Mouse (Mus musculus): Measurements from ENCODE around the gene Pde6h. TPM values are rescaled to one million over a fixed set of nuclear protein-coding genes. Genes with fewer than 3 reads are reported as not detected.

Gene Pde6h
- total RNA-seq (2012; rRNA removed) (0.04 TPM in 2 replicates), total RNA-seq (2014; rRNA removed) (0.08 TPM in 1 of 2 replicates, not detected in the other), polyA plus RNA-seq (2012; ENCODE audit: insufficient read length, low read depth) (0.04 and 0.30 TPM in 2 replicates)

GRCm38 (mm10) chr6:136923532-136923931 is at the start of gene Pde6h:
TSS of gene Pde6h (plus strand) at chr6:136923832.
- dilution Hi-C loops (cut with MboI; ENCODE audit: extremely low pct_ligation_motif_present, extremely low pct_unique_long_range_greater_than_20kb, low sequenced_read_pairs), result no loop called here
- H3K27me3 ChIP-seq (replicated peaks), result no peaks in the 10 kb centered on the region
- peaks cover 0 to 35% of the 10 kb centered on the region in 2 experiments; a peak in 2 of 4 replicates for H3K4me1 ChIP-seq (ENCODE audit: control insufficient read depth in 1 of 2, insufficient read depth in 2 of 2)
- no peak within 1 kb of the TSS for H3K4me2 ChIP-seq (ENCODE audit: insufficient read depth, low read depth, poor library complexity, severe bottlenecking)
- no peak for DNase-seq (ENCODE audit: extremely low read depth)
- no peak within 1 kb of the TSS for H3K27ac ChIP-seq (ENCODE audit: insufficient read depth, low read depth)
- no peak within 1 kb of the TSS for H3K9ac ChIP-seq (ENCODE audit: insufficient read depth, low read depth)
- H3K36me3 ChIP-seq (replicated peaks in 1 of 2; ENCODE audit: control insufficient read depth in 1 of 2, insufficient read depth in 1 of 2, low read length in 1 of 2), result peaks cover 60 to 87% of the 10 kb centered on the region in 2 experiments
- no peaks in the 10 kb centered on the region for H3K9me3 ChIP-seq (replicated peaks; ENCODE audit: low read length)
- peaks cover 2% of the 10 kb centered on the region; the same call in 1 of the 2 replicates for H3K79me2 ChIP-seq (replicated peaks; ENCODE audit: control insufficient read depth, extremely low read depth, insufficient read depth, poor library complexity, severe bottlenecking)
- H3K4me3 ChIP-seq (replicated peaks in 1 of 3; ENCODE audit: low read depth in 2 of 3, low read length in 2 of 3, poor library complexity in 1 of 3), result no peak within 1 kb of the TSS
- TF ChIP-seq NELFE (IDR thresholded peaks at IDR 0.05; ENCODE audit: low read depth, low read length) (no peak), NRF1 (IDR thresholded peaks at IDR 0.05; ENCODE audit: low read depth, low read length) (no peak), E2F4 (IDR thresholded peaks at IDR 0.05; ENCODE audit: insufficient replicate concordance, low read depth, low read length) (no peak), SIN3A (IDR thresholded peaks at IDR 0.05; ENCODE audit: low read length) (no peak), RCOR1 (conservative IDR thresholded peaks at IDR 0.05; ENCODE audit: low read depth, low read length) (no peak), POLR2AphosphoS2 (IDR thresholded peaks at IDR 0.05; ENCODE audit: low read depth, low read length) (no peak), USF2 (conservative IDR thresholded peaks at IDR 0.05; ENCODE audit: low read depth, low read length) (no peak), JUND (conservative IDR thresholded peaks at IDR 0.05; ENCODE audit: low read depth, low read length) (no peak), KAT2A (IDR thresholded peaks at IDR 0.05; ENCODE audit: insufficient replicate concordance, low read length) (no peak), MAX (IDR thresholded peaks at IDR 0.05; ENCODE audit: low read length) (no peak), MEF2A (IDR thresholded peaks at IDR 0.05; ENCODE audit: borderline replicate concordance, low read depth, low read length) (no peak), RAD21 (IDR thresholded peaks at IDR 0.05; ENCODE audit: low read depth, low read length) (no peak), ZNF384 (IDR thresholded peaks at IDR 0.05; ENCODE audit: low read depth, low read length) (no peak), CHD1 (IDR thresholded peaks at IDR 0.05; ENCODE audit: low read depth, low read length) (no peak), MAZ (IDR thresholded peaks at IDR 0.05; ENCODE audit: low read depth, low read length) (no peak), SMC3 (IDR thresholded peaks at IDR 0.05; ENCODE audit: low read depth, low read length) (no peak), MXI1 (IDR thresholded peaks at IDR 0.05; ENCODE audit: low read depth, low read length) (no peak)
- in situ Hi-C loops (cut with MboI; ENCODE audit: low pct_ligation_motif_present, low pct_unique_long_range_greater_than_20kb, low sequenced_read_pairs), result no loop called here

GRCm38 (mm10) chr6:136874599-136874998 is 49.0 kb upstream of the Pde6h start:
- Histone ChIP-seq H3K27me3 (replicated peaks) (no peaks in the 10 kb centered on the region), H3K4me2 (ENCODE audit: insufficient read depth, low read depth, poor library complexity, severe bottlenecking) (no peak overlapping the region), H3K36me3 (replicated peaks in 1 of 2; ENCODE audit: control insufficient read depth in 1 of 2, insufficient read depth in 1 of 2, low read length in 1 of 2) (peaks cover 0 to 22% of the 10 kb centered on the region in 2 experiments), H3K4me1 (ENCODE audit: control insufficient read depth in 1 of 2, insufficient read depth in 2 of 2) (no peaks in the 10 kb centered on the region), H3K4me3 (replicated peaks in 1 of 3; ENCODE audit: low read depth in 2 of 3, low read length in 2 of 3, poor library complexity in 1 of 3) (no peak overlapping the region), H3K27ac (ENCODE audit: insufficient read depth, low read depth) (no peak overlapping the region), H3K79me2 (replicated peaks; ENCODE audit: control insufficient read depth, extremely low read depth, insufficient read depth, poor library complexity, severe bottlenecking) (no peaks in the 10 kb centered on the region), H3K9ac (ENCODE audit: insufficient read depth, low read depth) (no peak overlapping the region), H3K9me3 (replicated peaks; ENCODE audit: low read length) (no peaks in the 10 kb centered on the region)
- DNase-seq (ENCODE audit: extremely low read depth), result no peak
- dilution Hi-C loops (cut with MboI; ENCODE audit: extremely low pct_ligation_motif_present, extremely low pct_unique_long_range_greater_than_20kb, low sequenced_read_pairs), result loop anchor here (25.0 kb wide), 1 partner anchor 113 kb away; no protein-coding TSS in a partner anchor
- in situ Hi-C loops (cut with MboI; ENCODE audit: low pct_ligation_motif_present, low pct_unique_long_range_greater_than_20kb, low sequenced_read_pairs), result no loop called here
- no peak for TF ChIP-seq GABPA (IDR thresholded peaks at IDR 0.05; ENCODE audit: insufficient replicate concordance, low read depth, low read length)
- no peak for TF ChIP-seq MYC (IDR thresholded peaks at IDR 0.05; ENCODE audit: low read depth, low read length)
